Mouse (Mus musculus) adrenal gland, postnatal 36 days (tissue): ENCODE data around the gene Arl6ip6. TPM values are rescaled to one million over a fixed set of nuclear protein-coding genes. Genes with fewer than 3 reads are reported as not detected.

Experiments used
- DNase-seq, 2 experiments: peaks; one replicate each; pipeline ENCODE4 v3.0.0; 2021; ENCODE audit warnings: mixed read lengths in 1 of 2
- long read RNA-seq, 2 experiments: library from polyadenylated mRNA; stranded (forward); transcript quantifications; one replicate each; pipeline ENCODE4 v2.0.0; 2021; ENCODE audit warnings: borderline sequencing depth in 2 of 2
- total RNA-seq, 2 experiments: library from RNA; stranded (reverse); gene quantifications; 2 replicates each; pipeline ENCODE4 v1.2.3; 2021

Gene Arl6ip6
- total RNA-seq, result 10 to 100 TPM; 22.5 to 30.9 TPM
- long read RNA-seq, experiment 1, transcript Arl6ip6-201 (4 exons, 2,548 nt), result major isoform, 29 of 39 reads
- long read RNA-seq, experiment 1, partial matches to known transcripts, result 4 of 39 reads
- long read RNA-seq, experiment 1, other reads (novel, unspliced or antisense), result 4 of 39 reads
- long read RNA-seq, experiment 2, transcript Arl6ip6-201 (4 exons, 2,548 nt), result major isoform, 6 of 6 reads
- long read RNA-seq, experiment 2, partial matches to known transcripts, result 0 of 6 reads
- long read RNA-seq, experiment 2, other reads (novel, unspliced or antisense), result 0 of 6 reads

- DNase-seq, result peak; percentile 99
These were observed at the start of gene Arl6ip6 for GRCm38 (mm10) chr2:53191523-53192220. Gene Arl6ip6 (plus strand): TSS chr2:53191726.

GRCm38 (mm10) chr2:53146852-53147251 lies 44.7 kb upstream of the Arl6ip6 start:
- DNase-seq, result no peak

GRCm38 (mm10) chr2:53173966-53174365 lies 17.6 kb upstream of the Arl6ip6 start:
- no peak for DNase-seq

- no peak for DNase-seq
These were observed 12.6 kb upstream of the Arl6ip6 start for GRCm38 (mm10) chr2:53178966-53179365.

- no peak for DNase-seq
These were observed 11.7 kb upstream of the Arl6ip6 start for GRCm38 (mm10) chr2:53179876-53180275.

GRCm38 (mm10) chr2:53189811-53190210 lies 1.7 kb upstream of the Arl6ip6 start:
- DNase-seq, result no peak

- DNase-seq, result peak; percentile 100
These were observed 628 bp upstream of the Arl6ip6 start, which contains the start of gene Prpf40a for GRCm38 (mm10) chr2:53190684-53191511. Gene Prpf40a (minus strand): TSS chr2:53191284.

GRCm38 (mm10) chr2:53192386-53192785 lies 860 bp downstream of the Arl6ip6 start:
- no peak for DNase-seq

- no peak for DNase-seq
These were observed 4.9 kb downstream of the Arl6ip6 start for GRCm38 (mm10) chr2:53196431-53196830.

GRCm38 (mm10) chr2:53199203-53199602 lies 7.7 kb downstream of the Arl6ip6 start:
- no peak for DNase-seq

GRCm38 (mm10) chr2:53200164-53200885 lies 8.8 kb downstream of the Arl6ip6 start:
- DNase-seq, result peak; percentile 72 to 76

GRCm38 (mm10) chr2:53204373-53205274 lies 13.1 kb downstream of the Arl6ip6 start:
- peak; percentile 52 to 62 for DNase-seq

- no peak for DNase-seq
These were observed 15.2 kb downstream of the Arl6ip6 start for GRCm38 (mm10) chr2:53206749-53207148.

GRCm38 (mm10) chr2:53213493-53213892 lies 22.0 kb downstream of the Arl6ip6 start:
- no peak for DNase-seq

- DNase-seq, result no peak
These were observed 30.7 kb downstream of the Arl6ip6 start for GRCm38 (mm10) chr2:53222242-53222641.

GRCm38 (mm10) chr2:53256982-53257381 lies 65.5 kb downstream of the Arl6ip6 start:
- DNase-seq, result no peak
